Mouse (Mus musculus) erythroblast, embryonic 14.5 days (primary cell): ENCODE results near the gene Synpr.

ENCODE experiments used
- GATA1 ChIP-seq: IDR thresholded peaks from 2 replicates; pipeline ENCODE4 v1.6.1; 2012; ENCODE audit warnings: low read length, inconsistent platforms, mixed read lengths
- TAL1 ChIP-seq: IDR thresholded peaks from 3 replicates; pipeline ENCODE4 v1.6.1; 2012; ENCODE audit warnings: low read length, inconsistent platforms, mixed read lengths

- no peak for TF ChIP-seq TAL1
- no peak for TF ChIP-seq GATA1
Observed at GRCm38 (mm10) chr14:13252594-13252993, 32.0 kb upstream of the Synpr start.
